ENCODE assay signal across 20 mouse cellular contexts in the genomic region with DNA sequence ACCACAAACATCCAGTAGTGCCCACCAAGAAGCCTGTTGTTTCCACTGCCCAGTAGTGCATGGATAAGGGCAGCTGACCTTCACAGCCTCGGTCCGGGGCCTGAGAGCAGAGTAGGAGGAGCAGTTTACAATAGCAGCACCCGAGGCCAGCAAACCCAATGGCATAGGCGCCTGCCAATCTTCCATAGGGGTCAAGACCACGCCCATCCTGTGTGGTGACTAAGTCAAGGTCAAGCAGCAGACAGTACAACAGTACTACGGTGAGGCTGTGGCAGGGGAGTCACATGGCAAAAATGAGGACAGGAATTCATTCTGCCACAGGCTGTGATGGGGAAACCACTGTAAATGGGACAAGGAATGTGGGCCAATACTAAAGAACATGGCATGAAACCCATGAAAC.
DNase-seq lines count a peak whose midpoint lies in the region; ATAC-seq and TF ChIP-seq lines count a peak whose summit lies in the region.
"Had no signal": no experiment of that assay in that cellular context is flagged by ENCODE, and none has a peak within 500 bp of the region (broad histone marks: within the 10 kb centered on the region; RNA-seq: fewer than 3 reads in every experiment).

No protein-coding gene starts in this region.

- intact Hi-C loops in heart, postnatal 14 days (cut with DNase I): no loop called here

- 64% methylated on average over 6 of the region's 6 CpGs for WGBS in heart, embryonic 10.5 days
- 55% methylated on average over 6 of the region's 6 CpGs for WGBS in kidney, embryonic 15.5 days

- POLR2A ChIA-PET in Patski (lab: Charles Lee): no interaction called here

- H3K9me3 ChIP-seq in heart, embryonic 10.5 days: no peaks in the 10 kb centered on the region
- no peaks in the 10 kb centered on the region for H3K9me3 ChIP-seq in kidney, embryonic 15.5 days (replicated peaks)
- H3K9me3 ChIP-seq: embryonic facial prominence, embryonic 12.5 days; heart, embryonic 15.5 days; limb, embryonic 12.5 days; liver, embryonic 12.5 days; midbrain, embryonic 15.5 days; neural tube, embryonic 15.5 days had no signal

- no peak for ATAC-seq in kidney, embryonic 15.5 days (replicated peaks; ENCODE audit: low FRiP score)
- ATAC-seq in Patski: peak; percentile 24
- ATAC-seq: forebrain, embryonic 14.5 days; inflammation-experienced regulatory T-cells, adult 6 months; liver, embryonic 12.5 days; midbrain, embryonic 15.5 days had no signal

- no peaks in the 10 kb centered on the region for H3K27me3 ChIP-seq in heart, embryonic 10.5 days (ENCODE audit: insufficient read depth, poor library complexity, severe bottlenecking)
- H3K27me3 ChIP-seq in kidney, embryonic 15.5 days: no peaks in the 10 kb centered on the region
- H3K27me3 ChIP-seq in Patski: peaks cover 13% of the 10 kb centered on the region
- H3K27me3 ChIP-seq: embryonic facial prominence, embryonic 12.5 days; heart, embryonic 15.5 days; limb, embryonic 12.5 days; liver, embryonic 12.5 days; midbrain, embryonic 15.5 days; neural tube, embryonic 15.5 days had no signal

- no peak overlapping the region for H3K4me3 ChIP-seq in heart, embryonic 10.5 days
- H3K4me3 ChIP-seq in kidney, embryonic 15.5 days (replicated peaks): no peak overlapping the region
- H3K4me3 ChIP-seq: embryonic facial prominence, embryonic 12.5 days; heart, adult 2 months; heart, embryonic 15.5 days; limb, embryonic 12.5 days; liver, embryonic 12.5 days; midbrain, embryonic 15.5 days; neural tube, embryonic 15.5 days had no signal

- CTCF ChIA-PET in Patski (lab: Charles Lee): interaction anchor here (1.6 kb wide), 1 partner anchor 60 kb away, joined by 3 read pairs; no protein-coding TSS in a partner anchor

- H3K9ac ChIP-seq in kidney, embryonic 15.5 days: no peak overlapping the region
- H3K9ac ChIP-seq: embryonic facial prominence, embryonic 12.5 days; heart, embryonic 15.5 days; limb, embryonic 12.5 days; liver, embryonic 12.5 days; midbrain, embryonic 15.5 days; neural tube, embryonic 15.5 days had no signal

- in situ Hi-C loops in Patski (cut with MboI; ENCODE audit: low pct_unique_long_range_greater_than_20kb): loop anchor here (10.0 kb wide), 1 partner anchor 525 kb away; no protein-coding TSS in a partner anchor

- DNase-seq in heart, embryonic 10.5 days (ENCODE audit: low spot score): no peak
- no peak for DNase-seq in heart, postnatal 14 days
- peak; percentile 6 to 19 for DNase-seq in kidney, postnatal 4 days
- DNase-seq in Patski (ENCODE audit: low read depth, low spot score): no peak
- peak; percentile 53 to 71 for DNase-seq in adrenal gland, postnatal 36 days
- no peak for DNase-seq in gastrocnemius, postnatal 10 days
- DNase-seq: cerebellum, adult 8-10 months; gastrocnemius, postnatal 25 days; heart, adult 2 months; lung, adult 2 months; right cerebral cortex, postnatal 25 days had no signal

- no peak overlapping the region for H3K4me2 ChIP-seq in kidney, embryonic 15.5 days
- H3K4me2 ChIP-seq: embryonic facial prominence, embryonic 12.5 days; heart, embryonic 15.5 days; limb, embryonic 12.5 days; liver, embryonic 12.5 days; midbrain, embryonic 15.5 days; neural tube, embryonic 15.5 days had no signal

- TF ChIP-seq CTCF in Patski (IDR thresholded peaks at IDR 0.05): no peak

- peak overlapping the region; percentile 14; the same call in 1 of the 2 replicates for H3K27ac ChIP-seq in heart, embryonic 10.5 days
- H3K27ac ChIP-seq in kidney, embryonic 15.5 days: no peak overlapping the region
- H3K27ac ChIP-seq: embryonic facial prominence, embryonic 12.5 days; heart, adult 2 months; heart, embryonic 15.5 days; limb, embryonic 12.5 days; liver, embryonic 12.5 days; midbrain, embryonic 15.5 days; neural tube, embryonic 15.5 days had no signal

- no peaks in the 10 kb centered on the region for H3K36me3 ChIP-seq in heart, embryonic 10.5 days
- H3K36me3 ChIP-seq in kidney, embryonic 15.5 days: no peaks in the 10 kb centered on the region
- H3K36me3 ChIP-seq: embryonic facial prominence, embryonic 12.5 days; heart, embryonic 15.5 days; limb, embryonic 12.5 days; liver, embryonic 12.5 days; midbrain, embryonic 15.5 days; neural tube, embryonic 15.5 days had no signal

- peaks cover 9% of the 10 kb centered on the region for H3K4me1 ChIP-seq in heart, embryonic 10.5 days
- 0 out of 2 replicates have a peak, but pooled peaks cover 3% of the 10 kb centered on the region for H3K4me1 ChIP-seq in kidney, embryonic 15.5 days
- H3K4me1 ChIP-seq: embryonic facial prominence, embryonic 12.5 days; limb, embryonic 12.5 days; liver, embryonic 12.5 days; midbrain, embryonic 15.5 days; neural tube, embryonic 15.5 days had no signal

Comparison
In these comparisons a context has a peak if more than half of its experiments do, and no peak if none do; other contexts are left out.
1. DNase-seq: peak in kidney, postnatal 4 days (2 of 2) and adrenal gland, postnatal 36 days (2 of 2); none in heart, embryonic 10.5 days (single experiment), heart, postnatal 14 days (0 of 2), Patski (single experiment) and gastrocnemius, postnatal 10 days (single experiment).